Mouse (Mus musculus): ENCODE data around the gene Ctf2. TPM values are rescaled to one million over a fixed set of nuclear protein-coding genes. Genes with fewer than 3 reads are reported as not detected.

Gene Ctf2
- total and polyA plus RNA-seq, 3 experiments = 0.36 TPM; not detected in 2

- peaks cover 16 to 48% of the 10 kb centered on the region in 2 experiments for H3K36me3 ChIP-seq (replicated peaks in 1 of 2; ENCODE audit: control insufficient read depth in 1 of 2, insufficient read depth in 1 of 2, low read length in 1 of 2)
- H3K9me3 ChIP-seq (replicated peaks; ENCODE audit: low read length) = no peaks in the 10 kb centered on the region
- in situ Hi-C loops (cut with MboI; ENCODE audit: low pct_ligation_motif_present, low pct_unique_long_range_greater_than_20kb, low sequenced_read_pairs) = no loop called here
- no peaks in the 10 kb centered on the region for H3K27me3 ChIP-seq (replicated peaks)
- TF ChIP-seq ZKSCAN1 (IDR thresholded peaks at IDR 0.05; ENCODE audit: borderline replicate concordance, low read depth, low read length) (no peak), ZMIZ1 (IDR thresholded peaks at IDR 0.05; ENCODE audit: low read depth, low read length) (no peak), NRF1 (IDR thresholded peaks at IDR 0.05; ENCODE audit: low read depth, low read length) (no peak)
- dilution Hi-C loops (cut with MboI; ENCODE audit: extremely low pct_ligation_motif_present, extremely low pct_unique_long_range_greater_than_20kb, low sequenced_read_pairs) = no loop called here
- H3K9ac ChIP-seq (ENCODE audit: insufficient read depth, low read depth) = no peak overlapping the region
- no peaks in the 10 kb centered on the region for H3K79me2 ChIP-seq (replicated peaks; ENCODE audit: control insufficient read depth, extremely low read depth, insufficient read depth, poor library complexity, severe bottlenecking)
- H3K4me2 ChIP-seq (ENCODE audit: insufficient read depth, low read depth, poor library complexity, severe bottlenecking) = no peak overlapping the region
- H3K4me3 ChIP-seq (replicated peaks in 1 of 3; ENCODE audit: low read depth in 2 of 3, low read length in 2 of 3, poor library complexity in 1 of 3) = no peak overlapping the region
- DNase-seq (ENCODE audit: extremely low read depth) = no peak
- no peak overlapping the region for H3K27ac ChIP-seq (ENCODE audit: insufficient read depth, low read depth)
- peaks cover 9 to 39% of the 10 kb centered on the region in 2 experiments for H3K4me1 ChIP-seq (ENCODE audit: control insufficient read depth in 1 of 2, insufficient read depth in 2 of 2)
Observed at GRCm38 (mm10) chr7:127705706-127706105, 26.3 kb downstream of the Ctf2 start.

- H3K9me3 ChIP-seq (replicated peaks; ENCODE audit: low read length) = no peaks in the 10 kb centered on the region
- dilution Hi-C loops (cut with MboI; ENCODE audit: extremely low pct_ligation_motif_present, extremely low pct_unique_long_range_greater_than_20kb, low sequenced_read_pairs) = no loop called here
- no peak for DNase-seq (ENCODE audit: extremely low read depth)
- peaks cover 9 to 41% of the 10 kb centered on the region in 2 experiments for H3K4me1 ChIP-seq (ENCODE audit: control insufficient read depth in 1 of 2, insufficient read depth in 2 of 2)
- no peak overlapping the region for H3K9ac ChIP-seq (ENCODE audit: insufficient read depth, low read depth)
- no peak for TF ChIP-seq ZC3H11A (IDR thresholded peaks at IDR 0.05; ENCODE audit: low read depth, low read length)
- no peak for TF ChIP-seq POLR2AphosphoS2 (IDR thresholded peaks at IDR 0.05; ENCODE audit: low read depth, low read length)
- TF ChIP-seq SIN3A (IDR thresholded peaks at IDR 0.05; ENCODE audit: low read length) = no peak
- TF ChIP-seq MAZ (IDR thresholded peaks at IDR 0.05; ENCODE audit: low read depth, low read length) = no peak
- no peak for TF ChIP-seq JUN (IDR thresholded peaks at IDR 0.05; ENCODE audit: insufficient read depth, low read depth, low read length)
- TF ChIP-seq E2F4 (IDR thresholded peaks at IDR 0.05; ENCODE audit: insufficient replicate concordance, low read depth, low read length) = no peak
- TF ChIP-seq MYC (IDR thresholded peaks at IDR 0.05; ENCODE audit: low read depth, low read length) = no peak
- no peak for TF ChIP-seq MAX (IDR thresholded peaks at IDR 0.05; ENCODE audit: low read length)
- no peak for TF ChIP-seq MAFK (IDR thresholded peaks at IDR 0.05; ENCODE audit: insufficient replicate concordance, low read length)
- TF ChIP-seq ZMIZ1 (IDR thresholded peaks at IDR 0.05; ENCODE audit: low read depth, low read length) = no peak
- TF ChIP-seq USF2 (conservative IDR thresholded peaks at IDR 0.05; ENCODE audit: low read depth, low read length) = no peak
- TF ChIP-seq JUND (conservative IDR thresholded peaks at IDR 0.05; ENCODE audit: low read depth, low read length) = no peak
- no peak for TF ChIP-seq CHD1 (IDR thresholded peaks at IDR 0.05; ENCODE audit: low read depth, low read length)
- TF ChIP-seq GABPA (IDR thresholded peaks at IDR 0.05; ENCODE audit: insufficient replicate concordance, low read depth, low read length) = no peak
- TF ChIP-seq ETS1 (conservative IDR thresholded peaks at IDR 0.05; ENCODE audit: low read depth, low read length) = no peak
- no peak for TF ChIP-seq RAD21 (IDR thresholded peaks at IDR 0.05; ENCODE audit: low read depth, low read length)
- no peak for TF ChIP-seq POLR2A (IDR thresholded peaks at IDR 0.05; ENCODE audit: low read depth, low read length)
- H3K27me3 ChIP-seq (replicated peaks) = no peaks in the 10 kb centered on the region
- H3K4me3 ChIP-seq (replicated peaks in 1 of 3; ENCODE audit: low read depth in 2 of 3, low read length in 2 of 3, poor library complexity in 1 of 3) = no peak overlapping the region
- H3K36me3 ChIP-seq (replicated peaks in 1 of 2; ENCODE audit: control insufficient read depth in 1 of 2, insufficient read depth in 1 of 2, low read length in 1 of 2) = peaks cover 16 to 56% of the 10 kb centered on the region in 2 experiments
- H3K4me2 ChIP-seq (ENCODE audit: insufficient read depth, low read depth, poor library complexity, severe bottlenecking) = no peak overlapping the region
- H3K79me2 ChIP-seq (replicated peaks; ENCODE audit: control insufficient read depth, extremely low read depth, insufficient read depth, poor library complexity, severe bottlenecking) = no peaks in the 10 kb centered on the region
- no peak overlapping the region for H3K27ac ChIP-seq (ENCODE audit: insufficient read depth, low read depth)
- in situ Hi-C loops (cut with MboI; ENCODE audit: low pct_ligation_motif_present, low pct_unique_long_range_greater_than_20kb, low sequenced_read_pairs) = no loop called here
Observed at GRCm38 (mm10) chr7:127704598-127704997, 27.4 kb downstream of the Ctf2 start.

All from CH12.LX (cell line).